Mouse (Mus musculus): ENCODE data around the gene Alk. TPM values are rescaled to one million over a fixed set of nuclear protein-coding genes. Genes with fewer than 3 reads are reported as not detected.

The Alk gene
- polyA plus RNA-seq, 1 experiment from 2014 or later, result 7.3 TPM

DNA sequence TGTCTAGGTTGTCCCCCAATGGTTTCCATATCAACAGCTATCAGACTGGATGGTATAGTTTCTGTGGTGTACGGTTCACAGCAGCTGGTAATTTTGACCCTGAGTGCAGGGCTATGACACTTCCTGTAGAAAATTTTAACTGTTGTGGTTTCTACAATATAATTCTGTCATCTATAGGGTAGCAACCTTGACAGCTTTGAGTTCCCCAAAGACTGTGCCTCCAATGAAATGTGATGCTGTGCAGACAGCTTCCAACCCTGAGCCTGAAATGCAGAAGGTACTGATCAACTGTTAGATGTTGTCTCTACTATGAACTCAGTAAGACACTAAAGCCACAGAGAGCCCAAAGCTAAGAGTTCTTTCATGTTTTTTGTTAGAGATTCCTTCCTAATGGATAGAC is 532.6 kb downstream of the Alk start:
- no peak for ATAC-seq (replicated peaks)
- Histone ChIP-seq H3K9ac (no peak overlapping the region), H3K4me3 (no peak overlapping the region), H3K4me2 (no peak overlapping the region), H3K4me1 (no peaks in the 10 kb centered on the region), H3K9me3 (no peaks in the 10 kb centered on the region), H3K36me3 (replicated peaks) (no peaks in the 10 kb centered on the region), H3K27me3 (replicated peaks) (no peaks in the 10 kb centered on the region), H3K27ac (no peak overlapping the region)
- 86% methylated on average over 1 of the region's 1 CpGs for WGBS

DNA sequence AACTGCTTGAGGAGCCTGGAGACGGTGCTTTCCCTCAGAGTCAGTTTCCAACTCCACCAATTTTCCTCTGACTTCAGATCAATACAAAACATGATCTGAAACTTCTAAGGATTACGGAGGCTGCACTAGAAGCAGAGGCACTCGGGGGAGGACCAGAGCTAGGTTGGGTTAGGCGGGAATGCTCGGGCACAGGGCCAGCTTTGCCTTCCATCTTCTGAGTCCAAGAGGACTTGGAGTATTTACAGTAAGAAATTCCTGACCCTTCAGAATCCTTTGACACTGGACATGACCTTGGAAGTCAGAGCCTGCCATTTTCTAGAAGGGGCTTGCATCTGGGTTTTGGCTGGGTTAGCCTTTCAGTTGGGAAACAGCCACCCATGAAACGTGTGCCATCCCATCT is 536.3 kb downstream of the Alk start:
- Histone ChIP-seq H3K4me3 (no peak overlapping the region), H3K9ac (no peak overlapping the region), H3K4me2 (no peak overlapping the region), H3K27me3 (replicated peaks) (no peaks in the 10 kb centered on the region), H3K36me3 (replicated peaks) (no peaks in the 10 kb centered on the region), H3K9me3 (no peaks in the 10 kb centered on the region), H3K4me1 (no peaks in the 10 kb centered on the region), H3K27ac (no peak overlapping the region)
- WGBS, result 86% methylated on average over 6 of the region's 6 CpGs
- ATAC-seq (replicated peaks), result no peak

DNA sequence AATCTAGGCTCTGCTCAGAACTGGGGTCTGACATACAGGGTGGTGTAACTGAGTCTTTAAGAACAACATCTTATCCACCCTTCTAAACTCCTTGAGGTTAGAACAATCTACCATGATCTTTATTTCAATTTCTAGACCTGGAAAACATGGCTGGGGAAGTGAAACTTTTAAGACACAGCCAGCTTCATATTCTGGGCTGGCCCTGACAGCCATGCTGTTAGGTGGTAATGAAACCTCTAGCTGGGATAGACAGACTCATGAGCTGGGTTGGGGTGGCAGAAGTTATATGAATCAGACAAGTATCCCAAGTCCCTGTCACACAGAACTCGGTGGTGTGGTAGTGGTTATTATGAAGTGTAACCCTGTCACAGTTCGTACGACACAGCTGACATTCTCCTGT is 541.4 kb downstream of the Alk start:
- no peak overlapping the region for H3K9ac ChIP-seq
- H3K4me1 ChIP-seq, result no peaks in the 10 kb centered on the region
- H3K27ac ChIP-seq, result no peak overlapping the region
- no peak overlapping the region for H3K4me3 ChIP-seq
- no peak for ATAC-seq (replicated peaks)
- H3K4me2 ChIP-seq, result no peak overlapping the region
- 88% methylated on average over 3 of the region's 3 CpGs for WGBS
- H3K27me3 ChIP-seq (replicated peaks), result no peaks in the 10 kb centered on the region
- no peaks in the 10 kb centered on the region for H3K9me3 ChIP-seq
- no peaks in the 10 kb centered on the region for H3K36me3 ChIP-seq (replicated peaks)

DNA sequence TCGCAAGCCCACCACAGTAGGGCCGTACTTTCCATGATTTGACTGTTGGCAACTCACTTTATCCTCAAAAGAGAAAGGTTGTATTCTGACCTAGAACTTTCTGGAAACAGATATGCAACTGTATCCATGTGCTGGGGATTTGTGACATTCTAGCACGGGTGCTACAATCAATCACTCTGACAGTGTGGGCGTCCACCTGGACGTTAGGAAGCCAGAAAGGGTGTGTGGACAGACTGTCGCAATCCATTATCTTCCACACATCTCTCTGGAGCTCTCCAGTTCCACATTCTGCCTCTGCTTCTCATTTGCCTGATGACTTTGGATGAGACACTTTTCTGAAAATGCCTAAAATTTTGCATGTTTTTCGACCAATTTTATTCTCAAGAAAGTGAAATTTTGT is 545.1 kb downstream of the Alk start:
- Histone ChIP-seq H3K36me3 (replicated peaks) (no peaks in the 10 kb centered on the region), H3K4me1 (no peaks in the 10 kb centered on the region), H3K9me3 (no peaks in the 10 kb centered on the region), H3K27ac (no peak overlapping the region), H3K27me3 (replicated peaks) (no peaks in the 10 kb centered on the region), H3K9ac (no peak overlapping the region), H3K4me2 (no peak overlapping the region), H3K4me3 (no peak overlapping the region)
- WGBS, result 87% methylated on average over 7 of the region's 7 CpGs
- no peak for ATAC-seq (replicated peaks)

DNA sequence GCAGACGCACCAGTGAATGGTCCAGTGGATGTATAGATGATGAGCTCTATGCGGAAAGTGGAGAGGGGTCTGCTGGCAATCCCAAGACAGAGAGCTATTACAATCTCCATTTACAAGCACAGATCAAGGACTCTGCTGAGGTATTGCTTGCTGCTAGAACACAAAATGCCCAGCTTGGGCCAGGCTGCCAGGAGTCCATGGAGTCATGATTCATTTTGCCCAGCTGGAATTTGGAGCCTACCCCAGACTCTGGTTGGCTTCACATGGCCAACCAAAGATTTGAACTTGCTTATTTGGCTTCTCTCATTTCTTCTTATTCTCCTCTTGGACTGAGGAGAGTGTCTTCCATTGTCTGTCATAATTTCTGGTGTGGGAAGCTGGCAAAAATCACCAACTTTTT is 558.8 kb downstream of the Alk start:
- Histone ChIP-seq H3K4me3 (no peak overlapping the region), H3K4me2 (no peak overlapping the region), H3K4me1 (peaks cover 12% of the 10 kb centered on the region), H3K27me3 (replicated peaks) (no peaks in the 10 kb centered on the region), H3K36me3 (replicated peaks) (no peaks in the 10 kb centered on the region), H3K27ac (no peak overlapping the region), H3K9me3 (no peaks in the 10 kb centered on the region), H3K9ac (no peak overlapping the region)
- no peak for ATAC-seq (replicated peaks)
- 82% methylated on average over 2 of the region's 2 CpGs for WGBS

DNA sequence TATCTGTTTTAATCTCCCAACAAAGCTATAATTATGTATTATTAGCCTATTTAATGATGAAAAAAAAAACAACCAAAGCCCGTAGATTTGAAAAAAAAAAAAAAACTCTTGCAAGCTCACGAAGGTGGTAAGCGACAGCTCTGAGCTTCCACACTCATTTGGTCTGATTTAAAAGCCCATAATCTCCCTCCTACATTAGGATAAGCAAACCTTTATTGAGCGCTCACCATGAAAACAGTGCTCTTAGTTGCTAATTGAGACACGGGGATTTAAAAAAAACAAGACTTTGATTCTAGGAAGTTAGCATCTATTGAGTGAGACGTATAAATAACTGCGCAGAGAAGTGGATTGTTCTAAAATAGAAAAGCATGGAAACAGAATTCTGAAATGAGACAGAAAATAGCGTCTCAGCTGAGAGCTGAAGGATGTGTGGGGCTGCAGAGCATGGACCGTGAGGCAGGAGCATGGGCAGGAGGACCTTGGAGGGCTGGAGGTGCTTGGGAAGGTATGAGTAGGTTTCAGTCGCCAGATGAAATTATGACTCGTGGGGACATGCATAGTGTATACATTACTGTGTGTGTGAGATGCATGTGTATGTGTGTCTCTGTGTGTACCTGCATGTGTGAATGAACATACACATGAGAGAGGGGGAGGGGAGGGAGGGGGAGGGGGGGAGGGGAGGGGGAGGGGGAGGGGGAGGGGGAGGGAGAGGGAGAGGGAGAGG is 560.6 kb downstream of the Alk start:
- peak; percentile 68; the same call in 1 of the 2 replicates for ATAC-seq (replicated peaks)
- Histone ChIP-seq H3K9ac (no peak overlapping the region), H3K4me1 (peaks cover 12% of the 10 kb centered on the region), H3K27me3 (replicated peaks) (no peaks in the 10 kb centered on the region), H3K9me3 (no peaks in the 10 kb centered on the region), H3K4me2 (peak overlapping the region; percentile 24), H3K27ac (0 out of 2 replicates have a peak overlapping the region, but pooled peaks have one; percentile 47), H3K36me3 (replicated peaks) (no peaks in the 10 kb centered on the region), H3K4me3 (no peak overlapping the region)
- 40% methylated on average over 11 of the region's 11 CpGs for WGBS

DNA sequence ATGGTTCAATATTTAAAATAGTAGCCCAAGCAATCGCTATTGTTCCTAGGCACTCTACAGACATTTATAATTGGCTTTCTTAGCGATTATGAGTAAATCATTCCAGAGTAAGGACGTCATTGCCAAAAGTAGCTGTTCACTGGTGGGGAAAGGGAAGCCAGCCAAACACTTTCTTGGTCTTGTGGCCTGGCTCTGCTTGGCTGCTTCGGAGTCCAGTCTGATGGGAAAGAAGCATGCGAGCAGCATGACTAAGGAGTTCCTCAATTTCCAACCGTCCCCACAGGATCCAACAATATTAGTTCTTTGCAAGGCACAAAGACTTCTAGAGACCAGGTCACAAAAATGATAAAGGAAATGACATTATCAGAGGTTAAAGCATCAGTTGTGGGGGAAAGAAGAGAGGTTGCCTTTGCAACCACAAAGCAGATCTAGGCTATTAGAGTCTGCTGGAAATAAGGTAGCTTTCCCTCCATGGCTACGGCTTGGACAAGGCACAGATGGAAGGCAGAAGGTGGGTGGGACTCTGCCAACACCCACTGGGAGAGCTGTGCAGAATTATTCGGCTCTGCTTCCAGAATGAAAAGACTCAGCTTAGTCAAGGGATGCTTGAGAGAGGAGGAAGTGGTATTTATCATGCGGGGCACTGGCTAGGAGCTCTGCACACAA is 561.3 kb downstream of the Alk start:
- Histone ChIP-seq H3K4me3 (no peak overlapping the region), H3K9me3 (no peaks in the 10 kb centered on the region), H3K9ac (no peak overlapping the region), H3K4me1 (peaks cover 12% of the 10 kb centered on the region), H3K4me2 (no peak overlapping the region), H3K27ac (peak overlapping the region; percentile 49; the same call in 1 of the 2 replicates), H3K36me3 (replicated peaks) (no peaks in the 10 kb centered on the region), H3K27me3 (replicated peaks) (no peaks in the 10 kb centered on the region)
- peak; percentile 81 for ATAC-seq (replicated peaks)
- 43% methylated on average over 9 of the region's 9 CpGs for WGBS

DNA sequence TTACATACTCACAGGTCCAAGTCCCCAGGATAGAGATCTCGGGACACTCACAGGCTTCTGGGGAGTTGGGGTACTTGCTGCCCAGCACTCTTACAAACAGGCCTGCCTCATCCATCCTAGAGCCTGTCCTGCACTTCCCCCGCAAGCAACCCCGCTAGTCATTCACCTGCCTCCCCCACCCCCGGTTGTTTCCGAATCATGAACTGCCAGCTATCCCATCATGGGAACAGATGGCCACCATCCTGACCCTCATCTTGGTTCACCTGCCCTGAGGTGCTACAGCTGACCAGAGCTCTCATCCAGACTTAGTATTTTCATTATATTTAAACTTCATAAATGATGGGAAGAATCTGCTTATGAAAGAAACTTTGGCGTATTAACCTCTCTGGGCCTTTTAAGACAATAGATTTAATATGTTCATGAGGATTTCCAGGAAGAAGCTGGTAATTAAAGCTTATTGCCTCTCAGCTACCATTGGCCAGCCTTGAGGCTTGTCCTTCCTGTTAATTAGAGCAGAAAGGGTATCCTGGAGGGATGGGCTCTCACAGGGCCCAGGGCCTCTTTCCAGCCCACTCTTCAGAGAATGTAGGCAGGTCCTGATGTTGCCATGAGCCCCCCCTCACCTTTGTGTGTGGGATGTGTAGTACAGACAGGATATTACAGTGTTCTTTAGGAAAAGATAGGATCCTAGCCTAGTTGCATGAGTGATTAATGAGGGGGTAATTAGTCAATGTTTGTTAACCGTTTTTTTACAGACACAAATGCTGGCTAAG is 565.1 kb downstream of the Alk start:
- Histone ChIP-seq H3K4me2 (no peak overlapping the region), H3K27ac (no peak overlapping the region), H3K4me1 (peaks cover 12% of the 10 kb centered on the region), H3K27me3 (replicated peaks) (no peaks in the 10 kb centered on the region), H3K9ac (no peak overlapping the region), H3K4me3 (no peak overlapping the region), H3K36me3 (replicated peaks) (no peaks in the 10 kb centered on the region), H3K9me3 (no peaks in the 10 kb centered on the region)
- WGBS, result 85% methylated on average over 7 of the region's 7 CpGs
- no peak for ATAC-seq (replicated peaks)

DNA sequence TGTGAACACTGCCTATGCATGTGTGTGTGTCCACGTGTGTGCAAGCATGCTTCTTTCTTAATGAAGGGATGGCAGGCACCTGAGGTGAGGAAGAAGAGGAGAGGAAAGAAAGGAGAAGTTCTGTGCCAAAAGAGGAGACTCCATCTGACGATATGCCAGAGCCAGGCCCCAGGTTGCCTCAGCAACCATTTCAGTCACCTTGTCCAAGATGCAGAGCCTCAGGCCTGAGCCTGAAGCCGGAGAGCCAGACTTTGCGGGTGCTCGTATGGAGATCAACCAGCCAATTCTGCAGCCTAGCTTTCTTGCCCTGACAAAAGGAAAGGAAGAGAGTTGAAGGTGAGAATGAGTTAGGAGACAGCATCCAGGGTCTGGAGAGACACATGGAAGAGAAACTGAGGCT is 566.1 kb downstream of the Alk start:
- Histone ChIP-seq H3K9ac (no peak overlapping the region), H3K27me3 (replicated peaks) (no peaks in the 10 kb centered on the region), H3K36me3 (replicated peaks) (no peaks in the 10 kb centered on the region), H3K4me3 (no peak overlapping the region), H3K4me1 (peaks cover 5% of the 10 kb centered on the region), H3K27ac (no peak overlapping the region), H3K9me3 (no peaks in the 10 kb centered on the region), H3K4me2 (no peak overlapping the region)
- no peak for ATAC-seq (replicated peaks)
- 84% methylated on average over 5 of the region's 5 CpGs for WGBS

DNA sequence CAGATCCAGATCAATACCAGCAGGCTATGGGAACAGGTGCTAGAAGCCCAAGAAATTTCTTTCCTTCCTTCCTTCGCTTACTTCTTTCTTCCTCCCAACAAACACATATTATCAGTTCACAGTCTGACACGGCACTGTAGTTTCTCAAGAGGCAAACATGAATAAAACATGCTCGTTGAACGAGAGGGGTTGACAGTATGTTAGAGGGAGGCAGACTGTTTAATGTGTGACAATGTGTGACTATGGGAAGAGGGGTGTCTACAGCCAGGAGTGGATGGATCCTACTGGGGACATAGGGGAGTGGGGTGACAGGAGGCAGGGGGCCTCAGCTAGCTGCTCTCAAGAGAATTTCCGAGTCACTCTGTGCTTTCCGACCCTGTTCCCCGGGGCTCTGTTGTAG is 573.8 kb downstream of the Alk start:
- no peaks in the 10 kb centered on the region for H3K4me1 ChIP-seq
- H3K9me3 ChIP-seq, result no peaks in the 10 kb centered on the region
- 57% methylated on average over 7 of the region's 7 CpGs for WGBS
- H3K4me3 ChIP-seq, result no peak overlapping the region
- no peak overlapping the region for H3K4me2 ChIP-seq
- ATAC-seq (replicated peaks), result no peak
- no peak overlapping the region for H3K27ac ChIP-seq
- no peaks in the 10 kb centered on the region for H3K27me3 ChIP-seq (replicated peaks)
- H3K36me3 ChIP-seq (replicated peaks), result no peaks in the 10 kb centered on the region
- no peak overlapping the region for H3K9ac ChIP-seq

DNA sequence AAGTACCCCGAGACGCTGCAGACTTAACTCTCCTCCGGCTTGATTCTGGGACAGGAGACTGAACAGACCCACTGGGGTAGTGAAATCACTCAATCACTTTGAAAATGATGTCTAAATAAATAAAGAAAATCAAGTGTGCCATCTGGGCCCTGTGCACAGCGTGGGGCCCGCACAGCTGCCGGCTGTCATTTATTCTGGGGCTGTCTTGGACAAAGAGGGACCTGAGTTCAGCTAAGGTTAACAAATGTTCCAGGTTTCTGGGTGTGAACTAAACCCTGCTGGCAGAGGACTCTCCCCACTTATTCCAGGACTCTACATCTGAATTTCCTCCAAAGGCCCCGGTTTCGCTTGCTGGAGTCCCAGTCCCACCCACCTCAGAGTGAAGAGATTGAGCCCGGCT is 581.1 kb downstream of the Alk start:
- no peak overlapping the region for H3K9ac ChIP-seq
- no peaks in the 10 kb centered on the region for H3K4me1 ChIP-seq
- H3K27ac ChIP-seq, result no peak overlapping the region
- H3K36me3 ChIP-seq (replicated peaks), result no peaks in the 10 kb centered on the region
- no peak for ATAC-seq (replicated peaks)
- no peak overlapping the region for H3K4me3 ChIP-seq
- H3K4me2 ChIP-seq, result no peak overlapping the region
- WGBS, result 70% methylated on average over 9 of the region's 9 CpGs
- H3K27me3 ChIP-seq (replicated peaks), result no peaks in the 10 kb centered on the region
- H3K9me3 ChIP-seq, result no peaks in the 10 kb centered on the region

DNA sequence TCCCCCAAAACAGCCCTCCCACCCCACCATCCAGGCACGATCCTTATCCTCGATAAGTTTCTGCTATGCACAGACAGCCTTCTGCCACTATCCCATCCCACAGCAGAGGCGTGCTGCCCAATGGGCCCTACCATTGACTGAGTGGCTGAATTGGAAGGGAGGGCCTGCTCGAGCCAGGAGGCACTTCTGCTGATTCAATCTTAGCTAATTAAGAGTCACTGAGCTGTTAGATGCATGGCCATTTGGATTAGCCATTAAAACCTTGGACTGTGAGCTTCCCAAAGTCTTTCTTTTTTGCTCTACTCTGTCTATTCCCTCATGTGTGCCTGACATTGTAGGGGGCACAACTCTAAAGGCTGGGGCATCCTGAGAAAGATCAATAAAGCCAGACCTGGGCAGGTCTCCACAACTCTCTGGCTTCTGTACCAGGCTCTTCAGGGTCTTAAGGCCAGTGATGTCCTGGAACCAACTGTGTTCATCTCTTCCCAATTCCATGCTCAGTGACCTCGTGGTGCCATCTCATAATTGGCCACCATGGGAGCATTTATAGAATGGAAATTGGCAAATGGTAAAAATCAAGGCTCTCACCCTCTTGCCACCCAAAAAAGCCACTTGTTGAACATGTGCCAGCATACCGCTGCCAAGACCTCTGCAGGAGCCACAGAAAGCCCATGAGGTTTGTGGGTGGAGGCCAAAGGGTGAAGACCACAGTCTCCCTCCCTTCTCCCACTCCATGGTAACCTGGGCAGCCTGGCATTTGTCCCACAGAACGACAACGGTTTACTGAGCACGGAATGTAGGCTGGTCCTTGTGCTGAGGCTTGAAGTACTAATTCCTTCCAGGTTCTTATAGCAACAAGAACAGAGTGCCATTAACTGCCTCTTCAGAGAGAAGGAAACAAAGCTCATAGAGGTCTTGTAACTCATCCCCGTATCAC is 582.4 kb downstream of the Alk start:
- Histone ChIP-seq H3K9ac (no peak overlapping the region), H3K4me2 (no peak overlapping the region), H3K4me3 (no peak overlapping the region), H3K9me3 (no peaks in the 10 kb centered on the region), H3K4me1 (no peaks in the 10 kb centered on the region), H3K36me3 (replicated peaks) (no peaks in the 10 kb centered on the region), H3K27ac (no peak overlapping the region), H3K27me3 (replicated peaks) (no peaks in the 10 kb centered on the region)
- 63% methylated on average over 10 of the region's 10 CpGs for WGBS
- ATAC-seq (replicated peaks), result peak; percentile 67; the same call in 1 of the 2 replicates

Data from midbrain, embryonic 15.5 days (tissue).